Mouse (Mus musculus) layer of hippocampus, adult 9-11 months (tissue): Measurements from ENCODE around the gene Ermp1.

Experiments
- DNase-seq: peaks from one replicate; pipeline ENCODE4 v3.0.0; 2022

The Ermp1 gene

GRCm38 (mm10) chr19:29660835-29661764 lies 12.9 kb upstream of the Ermp1 start:
- peak; percentile 48 for DNase-seq

GRCm38 (mm10) chr19:29659705-29660104 lies 11.5 kb upstream of the Ermp1 start:
- no peak for DNase-seq

DNA sequence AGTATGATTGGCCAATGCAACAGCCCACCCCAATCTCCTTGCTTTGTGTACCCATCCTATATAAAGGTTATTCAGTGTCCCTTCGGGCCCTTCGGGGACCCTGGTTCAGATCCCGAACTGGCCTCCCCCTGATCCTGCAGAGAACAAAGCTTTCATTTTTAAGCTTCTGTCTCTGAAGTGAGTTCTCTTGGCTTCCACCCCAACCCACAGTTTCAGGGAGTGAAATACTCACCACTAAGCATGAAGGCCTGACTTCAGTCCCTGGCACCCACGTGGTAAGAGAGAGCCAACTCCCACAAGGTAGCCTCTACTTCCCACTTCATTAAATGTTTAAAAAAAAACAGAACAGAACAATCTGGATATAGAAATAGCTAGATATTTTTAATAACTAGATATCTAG lies 10.6 kb upstream of the Ermp1 start:
- no peak for DNase-seq

DNA sequence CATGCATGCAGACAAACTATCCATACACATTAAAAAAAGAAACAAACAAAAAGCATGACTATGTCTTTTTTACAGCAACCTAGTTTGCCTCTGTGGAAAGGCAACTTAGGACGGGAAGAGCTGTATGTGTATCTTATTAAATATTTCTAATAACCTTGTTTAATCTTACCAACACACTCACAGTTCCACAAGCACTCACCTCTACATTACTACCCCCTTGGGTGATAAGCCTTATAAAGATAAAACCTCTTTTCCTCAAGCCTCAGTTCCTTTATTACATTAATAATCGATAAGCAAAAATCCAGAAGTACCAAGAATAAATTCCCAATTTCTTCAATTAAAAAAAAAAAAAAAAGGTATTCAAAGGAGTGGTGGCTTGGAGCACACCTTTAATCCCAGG lies 9.3 kb upstream of the Ermp1 start:
- DNase-seq, result no peak

DNA sequence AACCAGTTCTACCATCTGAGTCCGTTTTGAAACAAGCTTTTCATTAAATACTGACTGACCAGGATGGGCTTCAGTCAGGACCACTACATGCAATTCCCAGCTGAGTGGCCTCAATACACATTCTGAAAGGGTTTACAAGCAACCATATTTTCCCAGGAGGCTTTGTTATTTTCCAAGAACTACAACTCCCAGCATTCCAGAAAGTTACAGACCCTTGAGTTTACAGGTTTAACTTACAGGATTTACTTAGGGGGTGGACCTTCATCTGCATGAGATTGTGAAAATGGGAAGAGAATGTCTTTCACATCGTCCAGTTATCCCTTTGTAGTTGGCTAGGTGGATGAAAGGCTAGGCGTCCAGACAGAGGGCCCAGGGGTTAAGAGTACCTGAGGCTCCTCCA lies 8.8 kb upstream of the Ermp1 start:
- DNase-seq, result no peak

DNA sequence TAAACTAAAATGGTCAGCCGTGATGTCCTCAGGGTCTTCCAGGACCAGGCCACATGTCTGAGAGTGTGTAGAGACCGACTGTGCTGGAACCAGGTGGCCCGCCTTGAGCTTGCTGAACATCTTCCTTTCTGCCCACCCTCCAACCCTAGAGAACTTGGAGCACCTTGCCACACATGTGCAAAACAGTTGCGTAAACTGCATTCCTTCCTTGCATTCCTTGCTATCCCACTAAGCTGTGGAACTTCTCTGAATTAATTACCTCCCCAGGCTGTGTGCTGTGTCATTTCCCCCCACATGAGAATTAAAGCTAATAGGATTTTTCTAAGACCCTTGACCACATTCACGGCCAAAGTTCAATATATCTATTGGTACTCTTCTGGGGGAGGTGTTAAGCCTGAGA lies 8.4 kb upstream of the Ermp1 start:
- no peak for DNase-seq

- DNase-seq, result no peak
Observed at GRCm38 (mm10) chr19:29656029-29656428, 7.8 kb upstream of the Ermp1 start.

GRCm38 (mm10) chr19:29655148-29655547 lies 6.9 kb upstream of the Ermp1 start:
- DNase-seq, result no peak

- DNase-seq, result no peak
Observed at GRCm38 (mm10) chr19:29653768-29654265, 5.6 kb upstream of the Ermp1 start.

DNA sequence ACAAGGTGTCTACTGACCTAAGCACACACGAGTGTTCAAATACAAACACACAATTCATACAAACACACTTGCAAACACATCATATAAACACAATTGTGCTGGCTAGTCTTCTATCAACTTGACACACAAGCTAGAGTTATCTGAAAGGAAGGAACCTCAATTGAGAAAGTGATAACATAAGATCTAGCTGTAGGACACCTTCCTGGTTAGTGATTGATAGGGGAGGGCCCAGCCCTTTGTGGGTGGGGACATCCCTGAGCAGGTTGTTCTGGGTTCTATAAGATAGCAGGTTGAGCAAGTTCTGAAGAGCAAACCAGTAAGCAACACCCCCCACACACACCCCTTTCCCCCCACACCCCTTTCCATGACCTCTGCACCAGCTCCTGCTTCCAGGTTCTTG lies 1.5 kb upstream of the Ermp1 start:
- DNase-seq, result no peak

DNA sequence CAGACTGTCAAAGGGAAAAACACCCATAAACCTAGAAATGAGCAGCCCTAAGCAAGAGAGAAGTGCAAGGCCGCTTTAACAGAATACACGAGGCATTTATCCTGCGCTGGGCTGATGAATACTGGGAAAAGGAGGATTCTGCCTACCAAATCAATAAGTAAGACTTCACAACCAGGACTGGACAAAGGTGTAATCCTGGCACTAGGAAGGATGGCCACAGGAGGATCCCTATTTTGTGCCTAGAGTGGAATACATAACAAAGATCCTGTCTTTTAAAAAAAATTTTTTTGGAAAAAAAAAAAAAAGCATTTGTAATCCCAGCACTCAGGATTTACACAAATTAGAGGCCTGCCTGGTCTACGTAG lies 317 bp upstream of the Ermp1 start:
- no peak for DNase-seq

- no peak for DNase-seq
Observed at GRCm38 (mm10) chr19:29644747-29645146, 3.5 kb downstream of the Ermp1 start.

DNA sequence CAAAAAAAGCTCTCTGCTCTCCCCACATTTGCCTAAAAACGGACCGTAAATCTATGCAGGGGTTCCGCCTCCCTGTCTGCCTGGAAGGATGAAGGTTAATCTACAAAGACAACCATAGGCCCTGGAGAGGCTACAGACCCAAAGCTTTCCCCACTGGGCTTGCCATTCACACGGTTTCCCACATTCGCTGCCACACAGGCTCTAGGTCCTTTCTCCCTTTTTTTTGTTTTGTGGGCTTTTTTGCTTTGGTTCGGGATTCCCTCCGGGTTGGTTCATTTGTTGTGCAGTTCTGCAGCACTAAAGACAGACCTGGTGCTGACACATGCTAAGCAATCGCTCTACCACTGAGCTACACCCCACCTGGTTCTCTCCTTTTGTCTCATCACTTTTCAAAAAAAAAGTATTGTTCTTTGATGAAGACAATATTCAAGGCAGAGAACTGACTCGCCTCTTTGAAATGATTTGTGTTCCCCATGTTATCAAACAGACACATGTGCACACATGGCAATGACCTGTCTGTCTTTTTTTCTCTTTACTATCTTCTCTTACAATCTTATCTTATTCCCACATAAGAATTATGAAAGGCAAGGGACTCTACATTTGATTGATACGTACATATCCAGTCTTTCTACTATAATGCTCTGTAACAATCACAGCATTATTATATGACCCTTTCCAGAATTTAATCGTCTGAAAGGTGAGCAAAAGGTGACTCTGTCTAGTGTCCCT lies 4.9 kb downstream of the Ermp1 start:
- no peak for DNase-seq

- no peak for DNase-seq
Observed at GRCm38 (mm10) chr19:29642211-29642610, 6.0 kb downstream of the Ermp1 start.

GRCm38 (mm10) chr19:29641510-29641909 lies 6.7 kb downstream of the Ermp1 start:
- DNase-seq, result no peak

GRCm38 (mm10) chr19:29641055-29641454 lies 7.2 kb downstream of the Ermp1 start:
- DNase-seq, result no peak

DNA sequence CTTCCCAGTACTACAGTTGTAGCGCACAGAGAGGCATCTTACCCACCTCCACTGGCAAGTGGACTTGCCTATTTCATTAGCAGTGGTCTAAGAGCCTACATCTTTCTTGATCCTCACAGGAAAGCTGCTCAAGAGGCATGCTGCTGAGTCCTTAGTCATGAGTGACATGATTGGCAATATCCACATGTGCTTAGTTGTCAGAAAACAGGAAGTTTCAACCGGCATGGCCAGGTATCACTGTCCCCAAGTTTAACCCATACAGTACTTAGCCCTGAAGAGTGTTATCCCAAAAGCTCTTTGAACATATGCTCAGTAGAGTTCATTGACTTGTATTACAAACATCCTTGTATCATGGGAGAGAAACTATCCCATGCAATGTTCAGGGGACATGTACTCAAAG lies 36.1 kb downstream of the Ermp1 start:
- DNase-seq, result no peak

- DNase-seq, result no peak
Observed at GRCm38 (mm10) chr19:29610907-29611306, 37.3 kb downstream of the Ermp1 start.

- DNase-seq, result no peak
Observed at GRCm38 (mm10) chr19:29608212-29608611, 40.0 kb downstream of the Ermp1 start.

GRCm38 (mm10) chr19:29607521-29607920 lies 40.7 kb downstream of the Ermp1 start:
- no peak for DNase-seq

DNA sequence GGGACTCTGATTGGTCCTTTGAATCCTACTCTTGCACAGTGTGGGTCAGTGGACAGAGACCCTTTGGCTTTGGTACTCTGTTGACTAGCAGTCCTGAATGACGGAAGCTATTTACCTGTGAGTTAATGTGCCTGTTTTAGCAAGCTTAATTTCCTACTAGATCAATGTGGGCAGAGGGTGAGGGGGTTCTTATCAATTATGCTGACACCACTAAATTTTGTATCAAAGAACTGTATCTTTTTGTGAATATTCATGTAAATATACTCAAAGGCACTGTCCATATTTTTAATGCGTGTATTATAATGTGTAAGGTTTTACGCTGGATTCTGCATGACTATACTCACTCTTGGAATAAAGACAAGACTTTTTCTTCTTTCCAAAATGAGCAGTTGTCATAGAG lies 43.6 kb downstream of the Ermp1 start:
- DNase-seq, result no peak

- no peak for DNase-seq
Observed at GRCm38 (mm10) chr19:29603548-29604353, 44.5 kb downstream of the Ermp1 start.

GRCm38 (mm10) chr19:29598981-29599380 lies 49.2 kb downstream of the Ermp1 start:
- no peak for DNase-seq
